Mouse (Mus musculus) monocyte, adult 59 days (primary cell): ENCODE results near the gene Bloc1s3. TPM values are rescaled to one million over a fixed set of nuclear protein-coding genes. Genes with fewer than 3 reads are reported as not detected.

ENCODE experiments used
- total RNA-seq, 2 experiments: library from RNA; stranded (reverse); gene quantifications; one replicate each; pipeline ENCODE4 v1.2.4; 2023

The Bloc1s3 gene
- 10 to 100 TPM in 1 of 2 experiments, 1 to 10 TPM in 1; 8.6 to 11.2 TPM for total RNA-seq

DNA sequence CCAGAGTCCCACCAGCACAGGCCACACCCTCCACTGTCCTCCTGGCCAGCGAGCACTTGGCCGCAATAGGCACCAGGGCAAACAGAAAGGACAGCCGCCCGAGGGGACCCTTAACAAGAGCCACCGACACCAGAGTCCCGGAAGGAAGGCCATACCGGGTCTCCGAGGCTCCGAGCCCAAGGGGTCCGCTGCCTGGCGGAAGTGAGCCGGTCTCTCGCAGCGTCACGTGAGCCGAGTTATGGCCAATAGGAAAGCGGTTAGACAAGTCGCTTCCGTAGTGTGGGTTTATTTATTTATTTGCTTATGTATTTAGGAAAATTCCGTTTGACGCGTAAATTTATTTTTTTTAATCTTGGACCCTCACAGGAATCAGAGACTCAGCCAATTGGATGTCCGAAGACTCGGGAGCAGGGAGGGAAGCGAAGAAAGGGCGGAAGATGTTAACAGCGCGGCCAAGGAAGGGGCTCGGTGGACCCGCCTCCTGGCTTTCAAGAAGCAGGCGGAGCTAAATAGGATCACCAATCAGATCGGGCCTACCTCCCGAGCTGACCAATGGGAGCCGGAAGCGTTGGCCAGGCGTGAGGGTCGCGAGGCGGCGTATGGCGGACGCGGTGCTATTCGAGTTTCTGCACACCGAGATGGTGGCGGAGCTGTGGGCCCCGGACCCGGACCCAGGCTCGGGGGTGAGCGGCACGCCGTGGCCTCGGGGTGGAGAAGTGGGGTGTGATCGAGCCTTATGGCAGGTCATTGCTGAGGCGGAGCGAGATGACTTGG is at the start of gene Bloc1s3, which contains the start of gene Trappc6a:
Bloc1s3 (minus strand) TSS at position 218 of the 774 bp plus-strand sequence.
Trappc6a (plus strand) TSS at position 246 of the 774 bp plus-strand sequence.

DNA sequence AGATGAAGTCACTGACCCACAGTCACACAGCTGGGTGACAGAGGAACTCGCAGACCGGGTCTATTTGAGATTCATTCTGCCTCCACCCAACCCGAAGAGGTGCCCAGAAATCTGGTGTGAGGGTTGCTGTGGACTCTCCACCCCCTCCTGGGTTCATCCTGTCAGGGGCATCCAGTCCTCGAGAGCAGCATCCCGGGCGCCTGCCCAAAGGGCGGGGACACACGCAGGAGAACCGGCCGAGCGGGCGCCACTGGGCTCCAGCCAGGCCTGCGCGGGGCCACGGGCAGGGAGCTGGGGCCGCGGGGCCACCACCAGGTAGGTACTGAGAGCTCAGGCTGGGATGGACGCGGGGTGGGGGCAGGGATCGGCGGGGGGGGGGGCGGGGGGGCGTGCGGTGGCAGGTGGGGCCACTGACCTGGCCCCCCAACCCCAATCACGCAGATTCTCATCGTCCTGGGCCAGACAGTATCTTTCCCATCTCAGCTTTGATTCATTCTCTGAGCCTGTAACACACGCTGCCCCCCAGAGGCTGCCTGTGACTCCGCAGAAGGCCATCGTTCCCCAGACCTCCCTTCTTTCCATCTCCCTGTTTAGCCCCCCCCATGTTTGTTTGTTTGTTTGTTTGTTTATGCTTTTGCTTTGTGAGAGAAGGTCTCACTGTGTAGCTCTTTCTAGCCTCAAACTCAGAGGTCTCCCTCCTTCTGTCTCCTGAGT is 9.6 kb upstream of the Bloc1s3 start, which contains the start of gene Nkpd1:
Nkpd1 (plus strand) TSS at position 187 of the 714 bp plus-strand sequence.

DNA sequence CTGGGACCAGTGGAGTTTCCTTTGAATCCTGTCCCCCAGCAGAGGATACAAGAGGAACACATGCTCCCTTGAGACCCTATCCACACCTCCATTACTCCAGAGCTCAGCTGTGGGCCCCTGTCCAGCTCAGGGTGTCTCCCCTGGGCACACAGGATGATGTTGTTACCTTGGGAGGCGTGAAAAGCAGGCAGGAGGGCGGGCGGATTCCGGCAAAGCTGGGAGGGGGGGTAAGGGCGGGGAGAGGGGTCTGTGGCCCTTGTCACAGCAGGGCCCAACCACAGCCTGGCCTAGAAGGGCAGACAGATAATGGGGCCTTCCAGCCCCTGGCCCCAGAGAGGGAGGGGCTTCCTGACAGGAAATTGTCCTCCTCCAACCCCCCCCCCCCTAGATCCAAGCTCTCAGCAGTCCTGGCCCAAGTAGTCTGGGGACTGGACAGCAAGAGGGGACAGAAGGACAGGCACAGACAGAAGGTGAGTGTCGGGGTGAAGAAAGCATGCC is 45.2 kb downstream of the Bloc1s3 start, which contains the start of gene Exoc3l2:
Exoc3l2 (plus strand) TSS at position 448 of the 498 bp plus-strand sequence.

DNA sequence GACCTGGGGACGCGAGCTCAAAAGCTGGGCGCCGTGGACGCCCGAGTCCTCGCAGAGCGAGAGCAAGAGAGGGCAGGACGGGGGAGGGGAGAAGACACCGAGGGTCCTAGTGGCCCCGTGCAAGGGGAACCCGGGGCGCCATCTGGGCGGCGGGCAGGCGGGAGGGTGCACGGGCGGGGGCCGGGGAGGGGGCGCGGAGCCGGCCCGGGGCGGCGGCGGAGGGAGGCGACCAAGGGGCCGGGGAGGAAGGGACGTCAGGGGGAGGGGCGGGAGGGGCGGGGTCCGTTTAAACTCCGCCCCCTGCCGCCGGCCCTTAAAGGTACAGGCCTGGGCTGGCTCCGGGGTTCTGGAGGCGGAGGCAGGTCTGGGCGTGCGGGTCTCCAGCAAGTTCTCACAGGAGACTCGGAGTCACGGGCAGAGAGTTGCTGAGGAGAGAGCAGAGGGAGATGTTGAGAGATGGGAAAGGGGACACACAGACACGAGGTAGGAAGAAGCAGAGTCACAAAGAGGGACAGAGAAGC is 49.5 kb downstream of the Bloc1s3 start, which contains the start of gene Mark4:
Mark4 (minus strand) TSS at position 231 of the 521 bp plus-strand sequence.

Other genes starting within 250 kb of the Bloc1s3 start
- gene Vasp, start 236.6 kb downstream of the Bloc1s3 start, total RNA-seq, result 100 to 1,000 TPM; 298 to 304 TPM
- 1 to 10 TPM; 2.5 to 9.1 TPM for gene Ppm1n, start 228.3 kb downstream of the Bloc1s3 start, total RNA-seq
- gene Rtn2, start 225.7 kb downstream of the Bloc1s3 start, total RNA-seq, result 1 to 10 TPM in 1 of 2 experiments, under 1 TPM in 1; 0.88 to 1.1 TPM
- gene Fosb, start 198.3 kb downstream of the Bloc1s3 start, total RNA-seq, result 1,000 to 10,000 TPM; 2,539 to 2,823 TPM
- 10 to 100 TPM; 29.1 to 29.3 TPM for gene Ercc1, start 163.6 kb downstream of the Bloc1s3 start, total RNA-seq
- gene Cd3eap, start 148.9 kb downstream of the Bloc1s3 start, total RNA-seq, result 1 to 10 TPM; 7.0 to 8.7 TPM
- 1 to 10 TPM; 1.3 to 4.3 TPM for gene Ppp1r13l, start 148.6 kb downstream of the Bloc1s3 start, total RNA-seq
- 10 to 100 TPM; 35.0 to 35.5 TPM for gene Ercc2, start 126.4 kb downstream of the Bloc1s3 start, total RNA-seq
- not detected for gene Klc3, start 104.3 kb downstream of the Bloc1s3 start, total RNA-seq
- 1 to 10 TPM; 2.7 to 3.1 TPM for gene Ckm, start 103.6 kb downstream of the Bloc1s3 start, total RNA-seq
- 10 to 100 TPM; 32.6 to 34.3 TPM for gene Mark4, start 49.5 kb downstream of the Bloc1s3 start, total RNA-seq
- gene Exoc3l2, start 45.0 kb downstream of the Bloc1s3 start, total RNA-seq, result under 1 TPM; 0.89 to 0.94 TPM
- gene Trappc6a, start within 50 bp of the Bloc1s3 start, total RNA-seq, result 10 to 100 TPM; 34.4 to 45.3 TPM
- under 1 TPM in 1 of 2 experiments, not detected in 1; 0.26 TPM for gene Nkpd1, start 9.5 kb upstream of the Bloc1s3 start, total RNA-seq
- 10 to 100 TPM; 45.7 to 48.4 TPM for gene Ppp1r37, start 54.7 kb upstream of the Bloc1s3 start, total RNA-seq
- 1 to 10 TPM; 6.2 to 6.8 TPM for gene Zfp296, start 68.9 kb upstream of the Bloc1s3 start, total RNA-seq
- gene Gemin7, start 69.2 kb upstream of the Bloc1s3 start, total RNA-seq, result 10 to 100 TPM; 76.3 to 80.3 TPM
- gene Clasrp, start 96.1 kb upstream of the Bloc1s3 start, total RNA-seq, result 10 to 100 TPM; 60.6 to 62.7 TPM
- gene Relb, start 121.1 kb upstream of the Bloc1s3 start, total RNA-seq, result 10 to 100 TPM; 73.1 to 82.8 TPM
- 10 to 100 TPM; 73.1 to 81.8 TPM for gene Clptm1, start 156.7 kb upstream of the Bloc1s3 start, total RNA-seq
- 100 to 1,000 TPM; 138 to 244 TPM for gene Apoc2, start 169.6 kb upstream of the Bloc1s3 start, total RNA-seq
- not detected for gene Gm44805, start 173.1 kb upstream of the Bloc1s3 start, total RNA-seq
- not detected for gene Apoc4, start 173.1 kb upstream of the Bloc1s3 start, total RNA-seq
- 10 to 100 TPM; 79.5 to 84.6 TPM for gene Apoc1, start 184.3 kb upstream of the Bloc1s3 start, total RNA-seq
- gene Apoe, start 190.8 kb upstream of the Bloc1s3 start, total RNA-seq, result 1,000 to 10,000 TPM; 1,850 to 1,922 TPM
- gene Tomm40, start 207.1 kb upstream of the Bloc1s3 start, total RNA-seq, result 10 to 100 TPM; 31.1 to 33.4 TPM
- gene Nectin2, start 242.1 kb upstream of the Bloc1s3 start, total RNA-seq, result 1 to 10 TPM in 1 of 2 experiments, under 1 TPM in 1; 0.91 to 2.5 TPM